Mouse (Mus musculus): ENCODE measurements around the gene Celsr1. TPM values are rescaled to one million over a fixed set of nuclear protein-coding genes. Genes with fewer than 3 reads are reported as not detected.

Gene Celsr1
- polyA plus RNA-seq, 1 experiment from 2014 or later, result 5.1 TPM

DNA sequence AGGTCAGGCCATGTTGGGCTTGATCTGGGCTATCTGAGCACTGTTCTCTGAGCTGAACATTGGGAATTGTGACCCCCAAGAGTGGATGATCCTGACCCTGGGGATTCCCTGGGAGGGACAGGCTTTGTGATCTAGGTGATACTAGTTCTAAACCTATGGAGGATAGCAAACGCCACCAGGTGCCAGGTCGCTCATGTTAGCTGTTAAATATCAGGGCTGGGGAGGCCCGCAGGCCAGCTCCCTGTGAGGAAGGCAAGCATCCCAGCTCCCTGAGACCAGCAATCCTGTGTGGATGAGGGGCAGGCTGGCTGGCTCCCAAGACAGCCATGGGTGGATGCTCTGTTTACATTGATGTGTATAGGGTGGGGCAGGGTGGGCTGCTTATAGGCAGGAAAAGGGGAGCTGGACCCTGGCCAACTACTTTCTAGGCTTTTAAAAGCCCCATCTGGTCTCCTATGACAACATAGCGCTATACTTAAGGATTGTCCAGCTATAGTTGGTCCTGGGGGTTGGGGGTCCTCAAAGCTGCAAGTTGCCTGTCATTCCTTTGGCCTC is 34.4 kb upstream of the Celsr1 start:
- Histone ChIP-seq H3K9ac (ENCODE audit: low read depth, low read length) (no peak overlapping the region), H3K36me3 (ENCODE audit: control insufficient read depth, insufficient read depth, low read length) (no peaks in the 10 kb centered on the region), H3K4me3 (ENCODE audit: low read depth, low read length) (no peak overlapping the region), H3K9me3 (ENCODE audit: control insufficient read depth, low read length) (no peaks in the 10 kb centered on the region), H3K27ac (ENCODE audit: low read depth, low read length) (no peak overlapping the region), H3K4me1 (replicated peaks; ENCODE audit: control insufficient read depth, insufficient read depth, low read length) (peaks cover 2% of the 10 kb centered on the region), H3K27me3 (ENCODE audit: control insufficient read depth, insufficient read depth, low read length) (no peaks in the 10 kb centered on the region), H3K4me2 (replicated peaks; ENCODE audit: low read depth, low read length) (no peak overlapping the region)
- 89% methylated on average over 4 of the region's 4 CpGs for WGBS
- DNase-seq (ENCODE audit: low spot score), result no peak
- ATAC-seq (ENCODE audit: low FRiP score), result no peak

- DNase-seq (ENCODE audit: low spot score), result no peak
- no peak overlapping the region for H3K9ac ChIP-seq (ENCODE audit: low read depth, low read length)
- no peaks in the 10 kb centered on the region for H3K36me3 ChIP-seq (ENCODE audit: control insufficient read depth, insufficient read depth, low read length)
- WGBS, result 83% methylated on average over 6 of the region's 6 CpGs
- H3K4me2 ChIP-seq (replicated peaks; ENCODE audit: low read depth, low read length), result no peak overlapping the region
- ATAC-seq (ENCODE audit: low FRiP score), result no peak
- no peaks in the 10 kb centered on the region for H3K27me3 ChIP-seq (ENCODE audit: control insufficient read depth, insufficient read depth, low read length)
- H3K4me1 ChIP-seq (replicated peaks; ENCODE audit: control insufficient read depth, insufficient read depth, low read length), result peaks cover 2% of the 10 kb centered on the region
- no peak overlapping the region for H3K27ac ChIP-seq (ENCODE audit: low read depth, low read length)
- H3K9me3 ChIP-seq (ENCODE audit: control insufficient read depth, low read length), result no peaks in the 10 kb centered on the region
- no peak overlapping the region for H3K4me3 ChIP-seq (ENCODE audit: low read depth, low read length)
Measured at GRCm38 (mm10) chr15:86067581-86067910, 34.0 kb upstream of the Celsr1 start.

DNA sequence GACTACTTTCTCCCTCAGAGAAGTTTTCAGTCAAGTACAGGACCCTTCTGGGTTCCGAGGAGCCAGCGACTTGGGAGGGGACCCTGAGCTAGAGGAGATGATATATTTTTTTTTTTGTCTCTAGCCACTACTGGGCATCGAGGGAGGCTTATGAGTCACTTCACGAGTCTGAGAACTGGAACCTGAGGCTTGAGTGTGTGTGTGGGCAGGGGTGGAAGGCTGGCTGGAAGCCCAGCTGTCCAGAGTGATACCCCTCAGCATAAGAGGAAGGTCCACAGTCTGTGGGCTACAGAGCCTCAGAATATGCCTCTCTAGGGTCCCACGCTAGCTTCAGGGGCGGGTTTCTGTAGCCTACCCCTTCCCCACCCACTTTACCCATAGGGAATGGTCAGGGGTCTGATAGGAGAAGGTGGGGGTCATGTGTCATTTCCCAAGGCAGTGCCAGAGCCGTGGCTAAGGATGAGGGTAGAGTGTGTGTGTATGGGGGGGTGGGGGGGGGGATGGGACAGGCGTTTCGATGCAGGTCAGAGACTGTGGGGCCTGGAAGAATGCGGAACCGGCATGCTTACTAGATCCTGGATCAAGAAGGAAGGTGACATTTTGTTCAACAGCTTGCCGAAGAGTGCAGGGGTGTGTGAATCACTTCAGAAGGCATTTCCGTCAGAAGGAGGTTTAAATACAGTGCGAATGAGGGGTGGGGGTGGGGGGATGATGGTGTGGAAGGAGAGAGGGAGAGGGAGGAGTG is 33.4 kb upstream of the Celsr1 start:
- Histone ChIP-seq H3K27me3 (ENCODE audit: control insufficient read depth, insufficient read depth, low read length) (no peaks in the 10 kb centered on the region), H3K36me3 (ENCODE audit: control insufficient read depth, insufficient read depth, low read length) (no peaks in the 10 kb centered on the region), H3K4me1 (replicated peaks; ENCODE audit: control insufficient read depth, insufficient read depth, low read length) (peaks cover 2% of the 10 kb centered on the region), H3K9ac (ENCODE audit: low read depth, low read length) (no peak overlapping the region), H3K9me3 (ENCODE audit: control insufficient read depth, low read length) (no peaks in the 10 kb centered on the region), H3K27ac (ENCODE audit: low read depth, low read length) (no peak overlapping the region), H3K4me3 (ENCODE audit: low read depth, low read length) (no peak overlapping the region), H3K4me2 (replicated peaks; ENCODE audit: low read depth, low read length) (no peak overlapping the region)
- ATAC-seq (ENCODE audit: low FRiP score) (no peak), DNase-seq (ENCODE audit: low spot score) (no peak)
- WGBS, result 82% methylated on average over 14 of the region's 14 CpGs

- Histone ChIP-seq H3K9ac (ENCODE audit: low read depth, low read length) (no peak overlapping the region), H3K4me3 (ENCODE audit: low read depth, low read length) (no peak overlapping the region), H3K27me3 (ENCODE audit: control insufficient read depth, insufficient read depth, low read length) (no peaks in the 10 kb centered on the region), H3K27ac (ENCODE audit: low read depth, low read length) (no peak overlapping the region), H3K4me2 (replicated peaks; ENCODE audit: low read depth, low read length) (no peak overlapping the region), H3K36me3 (ENCODE audit: control insufficient read depth, insufficient read depth, low read length) (no peaks in the 10 kb centered on the region), H3K4me1 (replicated peaks; ENCODE audit: control insufficient read depth, insufficient read depth, low read length) (peaks cover 2% of the 10 kb centered on the region), H3K9me3 (ENCODE audit: control insufficient read depth, low read length) (no peaks in the 10 kb centered on the region)
- DNase-seq (ENCODE audit: low spot score) (no peak), ATAC-seq (ENCODE audit: low FRiP score) (no peak)
- WGBS, result 94% methylated on average over 4 of the region's 4 CpGs
Measured at GRCm38 (mm10) chr15:86065367-86065766, 31.8 kb upstream of the Celsr1 start.

DNA sequence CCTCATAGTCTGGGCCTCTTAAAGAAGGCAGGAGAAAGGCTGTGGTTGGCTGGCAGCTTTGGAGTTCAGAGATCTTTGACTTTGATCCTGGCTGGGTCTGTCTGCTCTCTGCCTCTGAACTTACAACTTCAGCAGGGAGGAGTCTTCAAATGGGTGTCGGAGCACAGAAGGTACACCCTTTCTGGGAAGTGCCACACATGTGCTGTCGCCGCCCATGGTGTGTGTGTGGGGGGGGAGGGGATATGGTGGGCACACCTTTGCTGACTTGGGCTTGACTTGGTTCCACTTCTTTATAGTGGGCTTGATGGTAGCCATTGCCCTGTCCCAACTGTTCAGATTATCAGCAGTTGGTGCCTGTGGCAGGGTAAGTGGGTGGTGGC is 31.3 kb upstream of the Celsr1 start:
- 86% methylated on average over 3 of the region's 3 CpGs for WGBS
- H3K4me1 ChIP-seq (replicated peaks; ENCODE audit: control insufficient read depth, insufficient read depth, low read length), result peaks cover 2% of the 10 kb centered on the region; the same call in 1 of the 2 replicates

GRCm38 (mm10) chr15:86064191-86064849 is 30.7 kb upstream of the Celsr1 start:
- Histone ChIP-seq H3K27ac (ENCODE audit: low read depth, low read length) (no peak overlapping the region), H3K9me3 (ENCODE audit: control insufficient read depth, low read length) (no peaks in the 10 kb centered on the region), H3K4me3 (ENCODE audit: low read depth, low read length) (no peak overlapping the region), H3K4me2 (replicated peaks; ENCODE audit: low read depth, low read length) (no peak overlapping the region), H3K27me3 (ENCODE audit: control insufficient read depth, insufficient read depth, low read length) (no peaks in the 10 kb centered on the region), H3K4me1 (replicated peaks; ENCODE audit: control insufficient read depth, insufficient read depth, low read length) (peaks cover 2% of the 10 kb centered on the region; the same call in 1 of the 2 replicates), H3K36me3 (ENCODE audit: control insufficient read depth, insufficient read depth, low read length) (no peaks in the 10 kb centered on the region), H3K9ac (ENCODE audit: low read depth, low read length) (no peak overlapping the region)
- 82% methylated on average over 8 of the region's 8 CpGs for WGBS
- ATAC-seq (ENCODE audit: low FRiP score) (no peak), DNase-seq (ENCODE audit: low spot score) (no peak)

More for the DNA sequence above, 31.3 kb upstream of the Celsr1 start:
- Histone ChIP-seq H3K27ac (ENCODE audit: low read depth, low read length) (no peak overlapping the region), H3K27me3 (ENCODE audit: control insufficient read depth, insufficient read depth, low read length) (no peaks in the 10 kb centered on the region), H3K9ac (ENCODE audit: low read depth, low read length) (no peak overlapping the region), H3K4me2 (replicated peaks; ENCODE audit: low read depth, low read length) (no peak overlapping the region), H3K9me3 (ENCODE audit: control insufficient read depth, low read length) (no peaks in the 10 kb centered on the region), H3K4me3 (ENCODE audit: low read depth, low read length) (no peak overlapping the region), H3K36me3 (ENCODE audit: control insufficient read depth, insufficient read depth, low read length) (no peaks in the 10 kb centered on the region)
- ATAC-seq (ENCODE audit: low FRiP score), result no peak
- no peak for DNase-seq (ENCODE audit: low spot score)

GRCm38 (mm10) chr15:86061848-86062481 is 28.4 kb upstream of the Celsr1 start:
- H3K27ac ChIP-seq (ENCODE audit: low read depth, low read length), result no peak overlapping the region
- no peak overlapping the region for H3K9ac ChIP-seq (ENCODE audit: low read depth, low read length)
- DNase-seq (ENCODE audit: low spot score) (no peak), ATAC-seq (ENCODE audit: low FRiP score) (no peak)
- 70% methylated on average over 6 of the region's 6 CpGs for WGBS
- no peak overlapping the region for H3K4me2 ChIP-seq (replicated peaks; ENCODE audit: low read depth, low read length)
- no peaks in the 10 kb centered on the region for H3K27me3 ChIP-seq (ENCODE audit: control insufficient read depth, insufficient read depth, low read length)
- H3K4me1 ChIP-seq (replicated peaks; ENCODE audit: control insufficient read depth, insufficient read depth, low read length), result peaks cover under 1% of the 10 kb centered on the region; the same call in 1 of the 2 replicates
- H3K36me3 ChIP-seq (ENCODE audit: control insufficient read depth, insufficient read depth, low read length), result no peaks in the 10 kb centered on the region
- no peak overlapping the region for H3K4me3 ChIP-seq (ENCODE audit: low read depth, low read length)
- H3K9me3 ChIP-seq (ENCODE audit: control insufficient read depth, low read length), result no peaks in the 10 kb centered on the region

- DNase-seq (ENCODE audit: low spot score), result no peak
- Histone ChIP-seq H3K4me3 (ENCODE audit: low read depth, low read length) (no peak overlapping the region; the same call in 1 of the 2 replicates), H3K9ac (ENCODE audit: low read depth, low read length) (peak overlapping the region; percentile 15; the same call in 1 of the 2 replicates), H3K27me3 (ENCODE audit: control insufficient read depth, insufficient read depth, low read length) (no peaks in the 10 kb centered on the region), H3K27ac (ENCODE audit: low read depth, low read length) (no peak overlapping the region), H3K4me2 (replicated peaks; ENCODE audit: low read depth, low read length) (no peak overlapping the region; the same call in 1 of the 2 replicates), H3K4me1 (replicated peaks; ENCODE audit: control insufficient read depth, insufficient read depth, low read length) (no peaks in the 10 kb centered on the region), H3K9me3 (ENCODE audit: control insufficient read depth, low read length) (no peaks in the 10 kb centered on the region), H3K36me3 (ENCODE audit: control insufficient read depth, insufficient read depth, low read length) (no peaks in the 10 kb centered on the region)
- no peak for ATAC-seq (ENCODE audit: low FRiP score)
- 93% methylated on average over 7 of the region's 7 CpGs for WGBS
Measured at GRCm38 (mm10) chr15:86061221-86061620, 27.6 kb upstream of the Celsr1 start.

Measured in hindbrain, embryonic 11.5 days (tissue).